Comparison of ENCODE assay signal across 29 mouse cellular contexts in the genomic region with DNA sequence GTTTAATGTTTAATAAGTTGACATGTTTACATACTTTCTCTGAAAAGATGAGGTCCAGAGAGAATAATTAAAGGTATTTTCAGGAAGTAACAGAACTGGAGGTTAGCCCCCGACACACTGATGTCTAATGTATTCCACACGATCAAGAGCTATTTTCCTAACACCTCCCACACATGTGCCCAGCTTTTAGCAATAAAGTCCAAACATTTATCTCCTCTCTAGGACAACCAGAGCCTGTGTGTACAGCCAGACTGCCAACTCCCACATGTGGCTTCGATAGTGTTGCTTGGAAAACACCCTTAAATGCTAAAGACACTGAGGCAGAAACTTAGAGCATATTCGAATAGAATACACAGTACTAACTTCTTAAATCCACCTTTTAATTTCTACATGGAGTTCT.
"Had no signal": no experiment of that assay in that cellular context is flagged by ENCODE, and none has a peak within 500 bp of the region (broad histone marks: within the 10 kb centered on the region; RNA-seq: fewer than 3 reads in every experiment).

No protein-coding gene starts in this region.

- H3K4me3 ChIP-seq: gastrocnemius, adult 2 months; heart, adult 2 months; heart, embryonic 13.5 days; heart, embryonic 15.5 days; hindbrain, embryonic 10.5 days; hindbrain, embryonic 12.5 days; intestine, embryonic 15.5 days; layer of hippocampus, adult 2 months; left cerebral cortex, adult 2 months; limb, embryonic 10.5 days; limb, embryonic 12.5 days; liver, embryonic 13.5 days had no signal

- H3K36me3 ChIP-seq: heart, embryonic 13.5 days; heart, embryonic 15.5 days; hindbrain, embryonic 10.5 days; hindbrain, embryonic 12.5 days; intestine, embryonic 15.5 days; limb, embryonic 10.5 days; limb, embryonic 12.5 days; liver, embryonic 13.5 days had no signal

- H3K4me1 ChIP-seq: heart, embryonic 15.5 days; hindbrain, embryonic 10.5 days; hindbrain, embryonic 12.5 days; intestine, embryonic 15.5 days; limb, embryonic 10.5 days; limb, embryonic 12.5 days; liver, embryonic 13.5 days had no signal

- DNase-seq: forebrain, postnatal 0 days; gastrocnemius, adult 2 months; gastrocnemius, postnatal 10 days; gastrocnemius, postnatal 25 days; heart, adult 2 months; heart, postnatal 14 days; heart, postnatal 4 days; kidney, adult 18-20 months; kidney, adult 9 months; kidney, postnatal 10 days; kidney, postnatal 25 days; kidney, postnatal 4 days; liver; liver, embryonic 13.5 days had no signal

- H3K27ac ChIP-seq: gastrocnemius, adult 2 months; heart, adult 2 months; heart, embryonic 13.5 days; heart, embryonic 15.5 days; hindbrain, embryonic 10.5 days; hindbrain, embryonic 12.5 days; hindbrain, embryonic 14.5 days; intestine, embryonic 15.5 days; layer of hippocampus, adult 2 months; left cerebral cortex, adult 2 months; limb, embryonic 10.5 days; limb, embryonic 12.5 days; liver, embryonic 13.5 days had no signal

- H3K4me2 ChIP-seq: heart, embryonic 11.5 days; heart, embryonic 13.5 days; heart, embryonic 15.5 days; hindbrain, embryonic 12.5 days; hindbrain, embryonic 14.5 days; intestine, embryonic 15.5 days; limb, embryonic 12.5 days; liver, embryonic 11.5 days; liver, embryonic 13.5 days had no signal

- H3K9me3 ChIP-seq: heart, embryonic 15.5 days; hindbrain, embryonic 10.5 days; hindbrain, embryonic 12.5 days; intestine, embryonic 15.5 days; limb, embryonic 10.5 days; limb, embryonic 12.5 days; liver, embryonic 13.5 days had no signal

- H3K9ac ChIP-seq: forebrain, postnatal 0 days; heart, embryonic 13.5 days; heart, embryonic 15.5 days; hindbrain, embryonic 12.5 days; hindbrain, embryonic 14.5 days; intestine, embryonic 15.5 days; limb, embryonic 12.5 days; liver, embryonic 13.5 days had no signal

- H3K27me3 ChIP-seq: heart, embryonic 13.5 days; heart, embryonic 15.5 days; hindbrain, embryonic 12.5 days; intestine, embryonic 15.5 days; limb, embryonic 12.5 days; liver, embryonic 13.5 days had no signal

- ATAC-seq: forebrain, postnatal 0 days; hindbrain, embryonic 16.5 days; inflammation-experienced regulatory T-cells, adult 6 months; intestine, embryonic 15.5 days; intestine, postnatal 0 days had no signal
